Mouse (Mus musculus) brain, embryonic 14.5 days (tissue): ENCODE results near the gene Chst15.

Experiments used
- CTCF ChIP-seq: fragments of 200-500 bp; IDR thresholded peaks from 2 replicates; pipeline ENCODE4 v1.5.1; 2012; ENCODE audit warnings: inconsistent platforms, mild to moderate bottlenecking, moderate library complexity, borderline replicate concordance; ENCODE audit not compliant: insufficient read depth, insufficient read length; ENCODE audit errors: extremely low read depth
- POLR2A ChIP-seq: fragments of 200-500 bp; IDR thresholded peaks from 2 replicates; pipeline ENCODE4 v1.6.1; 2012; ENCODE audit warnings: mild to moderate bottlenecking, inconsistent platforms, borderline replicate concordance; ENCODE audit not compliant: poor library complexity, insufficient read depth, insufficient read length, severe bottlenecking; ENCODE audit errors: extremely low read depth

GRCm38 (mm10) chr7:132343900-132344299, 26.9 kb upstream of the Chst15 start:
- TF ChIP-seq CTCF, result no peak
- TF ChIP-seq POLR2A, result no peak
